ENCODE assay signal across 19 mouse cellular contexts in the genomic region with DNA sequence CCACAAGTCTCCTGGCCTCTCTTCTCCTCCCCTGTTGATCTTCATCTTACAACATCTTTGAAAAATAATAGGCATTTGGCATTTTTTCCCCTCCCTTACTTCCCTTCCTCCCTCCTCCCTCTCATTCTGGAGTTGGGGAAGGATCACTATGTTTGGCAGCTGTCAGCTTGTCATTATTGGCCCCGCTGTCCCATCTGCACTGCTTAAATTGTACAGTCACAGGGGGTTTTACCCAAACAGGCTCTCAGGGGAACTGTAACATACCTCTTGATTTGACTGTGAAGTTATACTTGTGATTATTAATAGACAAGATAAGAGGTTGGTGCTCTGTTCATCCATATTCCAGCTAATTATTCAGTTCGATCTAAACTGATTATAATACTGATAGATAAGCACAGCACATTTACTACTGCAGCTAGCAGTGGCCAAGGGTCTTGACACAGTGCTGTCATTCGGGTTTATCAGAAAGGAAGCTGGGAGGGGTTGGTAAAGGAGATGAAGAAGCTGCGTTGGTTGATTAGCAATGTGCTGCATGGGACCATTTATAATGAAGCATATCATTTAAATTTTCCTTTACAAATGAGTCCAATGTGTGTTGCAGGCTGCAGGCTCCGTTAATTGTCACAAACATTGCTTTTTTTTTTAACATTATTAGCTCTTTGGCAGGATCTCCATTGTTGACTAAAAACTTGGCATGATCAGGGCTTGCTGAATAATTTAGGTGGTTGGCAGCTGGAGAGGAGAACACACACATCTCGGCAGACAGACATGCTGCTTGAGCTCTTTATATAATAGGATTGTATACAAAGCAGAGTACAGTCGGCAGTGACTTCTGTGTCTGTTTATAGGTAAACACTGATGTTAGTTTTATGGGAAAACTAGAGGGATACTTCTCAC.
DNase-seq lines count a peak whose midpoint lies in the region; ATAC-seq lines count a peak whose summit lies in the region.
"Had no signal": no experiment of that assay in that cellular context is flagged by ENCODE, and none has a peak within 500 bp of the region (broad histone marks: within the 10 kb centered on the region; RNA-seq: fewer than 3 reads in every experiment).

No protein-coding gene starts in this region.

- WGBS in hindbrain, embryonic 12.5 days: 55% methylated on average over 7 of the region's 7 CpGs
- WGBS in hindbrain, embryonic 16.5 days: 28% methylated on average over 7 of the region's 7 CpGs
- WGBS in hindbrain, embryonic 14.5 days: 32% methylated on average over 7 of the region's 7 CpGs
- WGBS in midbrain, embryonic 15.5 days: 28% methylated on average over 7 of the region's 7 CpGs

- peaks cover 3% of the 10 kb centered on the region; the same call in 1 of the 2 replicates for H3K4me1 ChIP-seq in hindbrain, embryonic 12.5 days
- H3K4me1 ChIP-seq in hindbrain, embryonic 16.5 days (ENCODE audit: control insufficient read depth, insufficient read depth, low read depth, low read length): peaks cover 6% of the 10 kb centered on the region
- H3K4me1 ChIP-seq in hindbrain, embryonic 14.5 days (replicated peaks; ENCODE audit: control insufficient read depth, insufficient read depth, low read length): peaks cover 6% of the 10 kb centered on the region; the same call in 1 of the 2 replicates
- peaks cover 10% of the 10 kb centered on the region; the same call in 1 of the 2 replicates for H3K4me1 ChIP-seq in midbrain, embryonic 15.5 days
- H3K4me1 ChIP-seq: limb, embryonic 12.5 days; liver, embryonic 15.5 days; midbrain, embryonic 12.5 days had no signal

- H3K27ac ChIP-seq in hindbrain, embryonic 12.5 days: no peak overlapping the region
- H3K27ac ChIP-seq in hindbrain, embryonic 16.5 days (ENCODE audit: low read depth, low read length): no peak overlapping the region
- H3K27ac ChIP-seq in hindbrain, embryonic 14.5 days: no peak overlapping the region
- peak overlapping the region; percentile 27; the same call in 1 of the 2 replicates for H3K27ac ChIP-seq in midbrain, embryonic 15.5 days
- H3K27ac ChIP-seq: embryonic facial prominence, embryonic 15.5 days; kidney, postnatal 0 days; limb, embryonic 12.5 days; liver, embryonic 15.5 days; midbrain, embryonic 12.5 days had no signal

- H3K9ac ChIP-seq in hindbrain, embryonic 12.5 days: no peak overlapping the region
- no peak overlapping the region for H3K9ac ChIP-seq in hindbrain, embryonic 16.5 days (ENCODE audit: low read depth, low read length)
- no peak overlapping the region for H3K9ac ChIP-seq in hindbrain, embryonic 14.5 days
- no peak overlapping the region for H3K9ac ChIP-seq in midbrain, embryonic 15.5 days
- H3K9ac ChIP-seq: embryonic facial prominence, embryonic 15.5 days; limb, embryonic 12.5 days; liver, embryonic 15.5 days; midbrain, embryonic 12.5 days had no signal

- no peaks in the 10 kb centered on the region for H3K27me3 ChIP-seq in hindbrain, embryonic 12.5 days
- H3K27me3 ChIP-seq in hindbrain, embryonic 16.5 days (replicated peaks; ENCODE audit: control insufficient read depth, insufficient read depth, low read length): no peaks in the 10 kb centered on the region
- no peaks in the 10 kb centered on the region for H3K27me3 ChIP-seq in hindbrain, embryonic 14.5 days (ENCODE audit: control insufficient read depth, insufficient read depth, low read length)
- H3K27me3 ChIP-seq in midbrain, embryonic 15.5 days (replicated peaks): no peaks in the 10 kb centered on the region
- H3K27me3 ChIP-seq: embryonic facial prominence, embryonic 15.5 days; limb, embryonic 12.5 days; liver, embryonic 15.5 days; midbrain, embryonic 12.5 days had no signal

- no peak overlapping the region for H3K4me2 ChIP-seq in hindbrain, embryonic 12.5 days (replicated peaks)
- no peak overlapping the region for H3K4me2 ChIP-seq in hindbrain, embryonic 16.5 days (ENCODE audit: low read length)
- no peak overlapping the region for H3K4me2 ChIP-seq in hindbrain, embryonic 14.5 days (replicated peaks)
- no peak overlapping the region for H3K4me2 ChIP-seq in midbrain, embryonic 15.5 days
- H3K4me2 ChIP-seq: embryonic facial prominence, embryonic 15.5 days; heart, embryonic 11.5 days; limb, embryonic 12.5 days; liver, embryonic 15.5 days; midbrain, embryonic 12.5 days had no signal

- peak; percentile 69; the same call in 1 of the 2 replicates for ATAC-seq in hindbrain, embryonic 12.5 days (ENCODE audit: low FRiP score)
- no peak; the same call in 1 of the 2 replicates for ATAC-seq in hindbrain, embryonic 16.5 days
- peak; percentile 65; the same call in 1 of the 2 replicates for ATAC-seq in hindbrain, embryonic 14.5 days (ENCODE audit: low FRiP score)
- ATAC-seq in midbrain, embryonic 15.5 days (replicated peaks): peak; percentile 74; the same call in 1 of the 2 replicates
- ATAC-seq: CD4-positive, CD25-positive, alpha-beta regulatory T cell, adult 4 months; intestine, postnatal 0 days had no signal

- peak; percentile 47 for DNase-seq in adipocyte (ENCODE audit: low spot score)
- DNase-seq in hindbrain, embryonic 14.5 days (ENCODE audit: low spot score): peak; percentile 42
- no peak for DNase-seq in heart, postnatal 4 days
- DNase-seq in thymus, postnatal 0 days (ENCODE audit: low spot score): no peak
- no peak for DNase-seq in adrenal gland, postnatal 10 days
- DNase-seq: cerebellum, adult 11-12 months; gastrocnemius, postnatal 36 days; thymus, postnatal 14 days had no signal

- no peak overlapping the region for H3K4me3 ChIP-seq in hindbrain, embryonic 12.5 days
- no peak overlapping the region for H3K4me3 ChIP-seq in hindbrain, embryonic 16.5 days (ENCODE audit: low read length)
- H3K4me3 ChIP-seq in hindbrain, embryonic 14.5 days (replicated peaks; ENCODE audit: low read length): no peak overlapping the region
- no peak overlapping the region for H3K4me3 ChIP-seq in midbrain, embryonic 15.5 days
- H3K4me3 ChIP-seq: embryonic facial prominence, embryonic 15.5 days; limb, embryonic 12.5 days; liver, embryonic 15.5 days; midbrain, embryonic 12.5 days had no signal

- H3K36me3 ChIP-seq in hindbrain, embryonic 12.5 days: no peaks in the 10 kb centered on the region
- no peaks in the 10 kb centered on the region for H3K36me3 ChIP-seq in hindbrain, embryonic 16.5 days (ENCODE audit: control insufficient read depth, insufficient read depth, low read length)
- no peaks in the 10 kb centered on the region for H3K36me3 ChIP-seq in hindbrain, embryonic 14.5 days (replicated peaks; ENCODE audit: control insufficient read depth, insufficient read depth)
- H3K36me3 ChIP-seq in midbrain, embryonic 15.5 days (replicated peaks): no peaks in the 10 kb centered on the region
- H3K36me3 ChIP-seq: embryonic facial prominence, embryonic 15.5 days; limb, embryonic 12.5 days; liver, embryonic 15.5 days; midbrain, embryonic 12.5 days had no signal

- no peaks in the 10 kb centered on the region for H3K9me3 ChIP-seq in hindbrain, embryonic 12.5 days (replicated peaks)
- H3K9me3 ChIP-seq in hindbrain, embryonic 16.5 days (ENCODE audit: control insufficient read depth, low read length): no peaks in the 10 kb centered on the region
- H3K9me3 ChIP-seq in hindbrain, embryonic 14.5 days (ENCODE audit: control insufficient read depth, low read length): no peaks in the 10 kb centered on the region
- H3K9me3 ChIP-seq in midbrain, embryonic 15.5 days: no peaks in the 10 kb centered on the region
- H3K9me3 ChIP-seq: embryonic facial prominence, embryonic 15.5 days; limb, embryonic 12.5 days; liver, embryonic 15.5 days; midbrain, embryonic 12.5 days had no signal

Comparison
In these comparisons a context has a peak if more than half of its experiments do, and no peak if none do; other contexts are left out.
1. DNase-seq: peak in adipocyte (single experiment) and hindbrain, embryonic 14.5 days (single experiment); none in heart, postnatal 4 days (single experiment), thymus, postnatal 0 days (single experiment) and adrenal gland, postnatal 10 days (single experiment).